Mouse (Mus musculus) adrenal gland, adult 10 weeks (tissue): ENCODE measurements around the gene Rbm38. TPM values are rescaled to one million over a fixed set of nuclear protein-coding genes. Genes with fewer than 3 reads are reported as not detected.

Source experiments
- polyA plus RNA-seq: library from polyadenylated mRNA; stranded (reverse); fragments of 350-450 nt; fragmentation: Illumina TruSeq; extraction: RNeasy Lipid Tissue Mini Kit (QIAGEN cat#74804); gene quantifications from one replicate; pipeline ENCODE4 v1.2.3, GENCODE M21; 2014; ENCODE audit warnings: low read depth, low replicate concordance

Gene Rbm38
- polyA plus RNA-seq: 0.64 TPM

DNA sequence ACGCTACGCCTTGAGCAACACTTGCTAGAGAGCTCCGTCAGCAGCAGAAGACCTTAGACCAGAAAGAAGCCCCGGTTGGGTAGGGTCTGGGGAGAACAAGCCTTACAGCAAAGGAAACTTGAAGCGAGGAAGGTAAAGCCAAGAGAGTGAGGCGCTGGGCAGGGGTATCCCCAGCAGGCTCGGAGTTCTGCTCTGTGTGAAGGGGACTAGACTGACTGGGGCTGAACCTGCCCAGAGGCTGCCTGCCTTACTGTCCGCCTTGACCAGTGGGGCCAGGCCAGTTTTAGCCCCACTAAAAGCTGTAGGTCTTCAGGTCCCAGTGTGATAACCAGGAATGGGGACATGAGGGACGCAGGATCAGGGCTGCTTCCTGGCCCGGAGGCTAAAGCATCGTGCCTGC is at the start of gene Rbm38:
Rbm38 (plus strand) TSS at position 69 of the 400 bp plus-strand sequence.

GRCm38 (mm10) chr2:172977409-172978130 is 42.7 kb upstream of the Rbm38 start, which contains the start of gene Spo11:
Gene Spo11, plus strand, starts transcription at chr2:172977700.

GRCm38 (mm10) chr2:172999630-173000284 is 20.5 kb upstream of the Rbm38 start, which contains the start of gene Rae1:
Gene Rae1, plus strand, starts transcription at chr2:173000117.

Other genes starting within 250 kb of the Rbm38 start
- gene Bmp7, start 80.2 kb upstream of the Rbm38 start, polyA plus RNA-seq: 9.6 TPM
- not detected for gene Spo11, start 42.8 kb upstream of the Rbm38 start, polyA plus RNA-seq
- gene Rae1, start 20.4 kb upstream of the Rbm38 start, polyA plus RNA-seq: 53.0 TPM
- not detected for gene Ctcfl, start 99.0 kb downstream of the Rbm38 start, polyA plus RNA-seq
- 166 TPM for gene Pck1, start 132.6 kb downstream of the Rbm38 start, polyA plus RNA-seq
- gene Zbp1, start 198.4 kb downstream of the Rbm38 start, polyA plus RNA-seq: 1.2 TPM